Mouse (Mus musculus) brain, embryonic 18.5 days (tissue): ENCODE results near the gene Olfr1445.

ENCODE experiments used
- DNase-seq: peaks from one replicate; pipeline ENCODE4 v3.0.0-alpha.2; 2012; ENCODE audit warnings: low read depth, low spot score

Olfr1445 gene

DNA sequence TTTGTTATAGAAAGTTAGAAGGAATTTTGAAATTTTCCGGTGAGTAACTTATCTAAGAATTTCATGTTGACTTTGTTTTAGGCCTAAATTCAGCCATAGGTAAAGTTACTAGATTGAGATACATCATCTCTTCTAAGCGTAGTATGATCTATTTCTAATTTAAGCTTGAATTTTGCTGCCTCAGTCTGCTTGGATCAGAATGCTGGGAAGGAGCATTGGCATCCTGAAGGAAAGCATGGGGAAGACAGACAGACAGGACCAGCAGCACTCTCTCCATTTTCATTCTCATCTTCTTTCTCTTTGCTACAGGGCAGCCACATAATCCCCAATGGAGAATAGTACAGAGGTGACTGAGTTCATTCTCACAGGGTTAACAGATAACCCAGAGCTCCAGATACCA is at the start of gene Olfr1445:
TSS of gene Olfr1445 (plus strand) at position 301 of the 400 bp plus-strand sequence.
- no peak for DNase-seq

DNA sequence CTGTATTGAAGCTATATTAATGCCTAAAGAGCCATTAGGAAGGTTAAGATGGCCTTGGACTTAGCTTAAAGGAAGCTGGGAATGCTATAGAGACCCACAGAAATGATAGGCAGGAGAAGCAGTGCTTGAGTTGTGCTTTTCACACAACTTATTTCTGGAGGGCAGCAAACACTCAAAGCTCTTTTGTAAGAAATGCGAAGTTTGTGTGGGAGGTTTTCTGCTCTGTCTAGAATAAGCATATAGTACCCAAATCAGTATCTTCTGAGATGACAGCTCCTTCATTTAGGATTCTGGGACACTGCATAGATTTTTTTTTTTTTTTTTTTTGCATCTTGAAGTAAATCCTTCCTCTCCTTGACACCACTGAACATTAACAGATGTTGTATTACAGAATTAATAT is 45.1 kb upstream of the Olfr1445 start:
- DNase-seq = no peak

DNA sequence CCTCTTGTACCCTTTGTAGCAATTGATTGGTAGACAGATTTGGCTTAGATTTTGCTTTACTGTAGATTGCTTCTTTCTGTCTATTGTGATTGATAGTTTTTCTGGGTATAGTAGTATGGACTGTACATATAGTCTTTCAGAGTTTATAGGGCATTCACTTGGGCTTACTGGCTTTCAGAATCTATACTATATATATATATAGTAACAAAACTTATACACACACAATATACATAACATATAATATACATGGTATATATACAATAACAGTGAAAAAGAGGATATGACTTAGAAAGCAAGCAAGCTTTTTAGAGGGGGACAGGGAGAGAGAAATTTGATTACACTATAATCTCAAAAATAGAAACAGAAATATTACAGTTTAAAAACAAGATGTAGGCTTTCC is 37.3 kb upstream of the Olfr1445 start, which contains the start of gene Gm5244:
TSS of gene Gm5244 (plus strand) at position 301 of the 400 bp plus-strand sequence.
- no peak for DNase-seq

DNA sequence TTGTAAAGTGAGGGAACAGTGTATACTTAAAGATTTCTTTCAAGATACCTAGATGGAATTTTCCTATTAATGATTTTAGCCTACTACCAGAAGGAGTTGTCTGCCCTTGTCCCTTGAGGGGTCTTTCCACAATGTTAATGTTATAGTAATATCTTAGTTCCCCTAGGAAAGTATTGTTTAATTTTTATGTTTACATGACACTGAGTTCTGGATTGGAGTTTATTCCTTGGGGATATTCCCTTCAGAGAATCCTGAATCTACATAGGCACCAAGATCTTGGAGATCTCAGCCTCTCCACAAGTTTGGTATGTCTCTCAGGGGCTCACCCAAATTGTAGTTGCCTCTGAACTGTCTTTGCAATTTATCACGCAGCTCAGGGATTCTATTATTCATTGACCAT is 26.7 kb upstream of the Olfr1445 start, which contains the start of gene Olfr1444:
TSS of gene Olfr1444 (plus strand) at position 301 of the 400 bp plus-strand sequence.
- no peak for DNase-seq

DNA sequence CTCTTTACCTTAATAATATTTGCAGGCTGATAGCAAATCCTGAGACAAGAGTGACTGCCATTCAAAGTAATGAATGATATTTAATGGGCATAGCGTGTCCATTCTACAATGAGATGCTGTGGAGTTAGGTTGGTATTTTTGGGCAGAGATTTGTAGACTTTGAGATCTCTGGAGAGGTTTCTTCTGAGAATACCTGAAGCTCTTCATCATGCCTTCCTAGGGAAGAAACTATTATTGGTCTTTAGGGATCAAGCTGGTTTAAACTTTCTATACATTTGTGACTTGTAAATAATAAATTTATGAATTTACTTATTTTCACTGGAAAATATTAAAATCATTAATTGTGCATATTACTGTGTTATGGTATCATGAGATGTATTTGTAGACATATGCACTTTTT is 9.8 kb downstream of the Olfr1445 start, which contains the start of gene Olfr1446:
TSS of gene Olfr1446 (minus strand) at position 101 of the 400 bp plus-strand sequence.
- DNase-seq = no peak

DNA sequence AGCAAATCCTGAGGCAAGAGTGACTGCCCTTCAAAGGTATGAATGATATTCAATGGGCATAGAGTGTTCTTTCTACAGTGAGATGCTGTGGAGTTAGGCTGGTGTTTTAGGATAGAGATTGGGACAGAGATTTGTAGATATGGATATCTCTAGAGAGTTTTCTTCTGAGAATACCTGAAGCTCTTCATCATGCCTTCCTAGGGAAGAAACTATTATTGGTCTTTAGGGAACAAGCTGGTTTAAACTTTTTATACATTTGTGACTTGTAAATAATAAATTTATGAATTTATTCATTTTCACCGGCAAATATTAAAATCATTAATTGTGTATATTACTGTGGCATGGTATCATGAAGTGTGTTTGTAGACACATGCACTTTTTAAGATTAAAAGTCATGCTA is 20.0 kb downstream of the Olfr1445 start, which contains the start of gene Olfr1447:
TSS of gene Olfr1447 (minus strand) at position 101 of the 400 bp plus-strand sequence.
- no peak for DNase-seq

DNA sequence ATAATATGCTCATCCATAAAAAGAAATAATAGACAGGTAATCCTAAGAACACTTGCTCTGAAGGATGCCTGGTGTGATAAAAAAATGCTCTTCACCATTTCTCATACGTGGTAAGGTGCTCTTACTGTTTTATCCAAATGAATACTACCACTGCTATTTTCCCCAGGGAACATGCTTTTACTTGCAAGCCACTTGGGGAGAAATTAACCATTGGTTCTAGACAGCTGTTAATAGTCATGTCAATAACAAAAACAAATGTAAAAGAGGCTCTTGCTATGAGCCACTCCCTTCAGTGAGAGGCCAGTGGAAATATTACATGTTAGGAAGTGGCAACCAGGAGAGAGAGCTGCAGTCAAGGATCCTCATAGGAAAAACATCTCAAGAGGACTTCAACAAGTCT is 40.7 kb downstream of the Olfr1445 start, which contains the start of gene Olfr1448:
TSS of gene Olfr1448 (minus strand) at position 101 of the 400 bp plus-strand sequence.
- DNase-seq = no peak

DNA sequence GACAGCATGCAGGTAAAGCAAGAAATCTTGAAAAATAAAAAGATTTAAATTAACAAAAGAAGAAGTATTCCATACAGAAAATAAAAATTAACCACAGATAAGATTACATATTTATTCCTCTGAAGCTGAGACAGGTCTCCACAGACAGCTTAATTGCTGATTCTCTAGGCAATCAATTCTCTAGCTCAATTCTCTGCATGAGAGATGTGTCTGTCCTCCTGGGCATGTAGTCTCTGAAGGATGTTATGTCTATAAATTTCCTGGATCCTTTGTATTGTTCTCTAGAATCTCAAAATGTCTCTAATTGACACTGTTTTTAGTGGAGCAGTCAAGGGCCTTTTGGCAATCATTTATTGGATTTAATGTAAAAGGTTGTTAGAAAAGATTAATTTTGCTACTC is 46.9 kb downstream of the Olfr1445 start, which contains the start of gene Olfr1449:
TSS of gene Olfr1449 (plus strand) at position 301 of the 400 bp plus-strand sequence.
- DNase-seq = no peak
